Mouse (Mus musculus) lung, adult 10 weeks (tissue): Measurements from ENCODE around the gene Siae. TPM values are rescaled to one million over a fixed set of nuclear protein-coding genes. Genes with fewer than 3 reads are reported as not detected.

Experiments
- polyA plus RNA-seq: library from polyadenylated mRNA; stranded (reverse); fragments of 350-450 nt; fragmentation: Illumina TruSeq; extraction: RNeasy Lipid Tissue Mini Kit (QIAGEN cat#74804); gene quantifications from one replicate; pipeline ENCODE4 v1.2.3, GENCODE M21; 2014; ENCODE audit warnings: low read depth, low replicate concordance; ENCODE audit not compliant: insufficient read depth

The Siae gene
- 7.7 TPM for polyA plus RNA-seq

DNA sequence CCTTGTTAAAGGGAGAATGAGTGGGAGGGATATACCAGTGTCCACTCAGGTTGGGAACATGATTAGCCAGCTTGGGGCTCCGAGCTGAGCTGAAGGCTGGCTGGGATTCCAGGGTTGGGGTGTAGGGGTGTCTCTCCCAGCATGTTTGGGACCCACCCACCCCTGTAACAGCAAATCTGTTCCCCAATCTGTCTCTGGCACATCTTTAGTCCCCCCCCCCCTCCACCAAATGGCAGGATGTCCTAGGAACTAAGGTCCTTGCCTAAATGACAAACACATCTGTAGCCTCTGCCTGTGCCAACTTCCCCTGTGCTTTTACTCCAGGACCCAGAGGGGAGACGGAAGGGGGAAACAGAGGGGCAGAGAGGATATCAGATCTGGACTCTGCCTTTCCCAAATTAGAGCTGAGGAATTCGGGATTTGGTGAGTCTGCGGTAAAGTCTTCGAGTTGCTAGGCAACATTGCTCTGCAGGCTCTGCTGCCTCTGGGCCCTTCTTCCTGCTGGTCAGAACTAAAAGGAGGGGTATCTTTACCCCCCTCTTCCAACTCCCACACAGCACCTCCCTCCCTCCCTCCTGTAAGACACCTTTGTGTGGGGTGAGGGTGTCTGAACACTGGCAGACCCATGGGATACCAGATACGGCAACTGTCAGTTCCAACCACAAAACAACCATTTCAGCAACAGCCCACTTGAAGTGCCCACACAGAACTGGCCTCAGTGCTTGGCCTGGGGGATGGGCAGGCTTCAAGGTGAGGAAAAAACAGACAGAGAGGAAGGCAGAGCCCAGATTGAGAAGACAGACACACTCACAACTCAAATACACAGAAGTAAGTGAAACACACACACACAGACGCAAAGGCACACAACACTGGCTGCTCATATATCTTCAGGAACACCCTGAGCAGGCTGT, at the start of gene Siae:
TSS of gene Siae (plus strand) at position 861 of the 911 bp plus-strand sequence.

DNA sequence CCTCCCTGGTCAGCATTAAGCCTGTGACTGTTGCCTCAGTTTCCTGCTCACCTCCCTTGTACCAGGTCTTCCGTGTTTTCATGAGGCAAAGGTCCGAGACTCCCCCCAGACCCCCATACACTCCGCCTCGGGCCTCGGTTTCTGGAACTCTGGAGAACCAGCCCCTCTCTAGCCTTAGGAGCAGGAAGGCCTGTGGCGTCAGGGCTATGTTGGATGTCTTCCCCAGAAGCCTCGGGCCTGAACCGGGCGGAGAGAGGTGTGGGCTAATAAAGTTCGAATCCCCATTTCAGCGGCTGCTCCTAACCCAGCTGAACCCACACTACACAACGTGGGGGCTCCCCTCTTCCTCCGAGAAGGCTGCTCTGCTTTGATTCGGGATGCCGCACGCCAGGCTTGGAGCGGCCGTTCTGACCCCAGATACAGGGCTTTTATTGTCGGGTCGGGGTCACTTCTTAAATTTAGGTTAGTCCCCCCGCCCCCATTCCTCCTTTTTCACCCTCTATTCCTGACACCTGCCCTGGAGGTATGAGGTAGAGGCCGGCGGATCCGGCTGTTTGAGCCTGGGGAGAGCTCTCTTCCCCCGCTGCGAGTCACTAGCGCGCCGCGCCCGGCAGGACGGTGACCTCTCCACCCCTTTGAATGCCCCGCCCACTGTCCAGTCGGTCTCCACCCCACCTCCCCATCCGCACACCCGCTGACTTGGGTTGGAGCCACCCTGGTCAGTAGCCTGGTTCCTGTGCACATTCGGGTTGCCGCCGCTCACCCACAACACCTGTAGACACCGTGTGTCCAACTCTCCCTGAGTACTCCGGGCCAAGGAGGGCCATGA, 27.9 kb upstream of the Siae start, which contains the start of gene Esam:
TSS of gene Esam (plus strand) at position 683 of the 829 bp plus-strand sequence.

DNA sequence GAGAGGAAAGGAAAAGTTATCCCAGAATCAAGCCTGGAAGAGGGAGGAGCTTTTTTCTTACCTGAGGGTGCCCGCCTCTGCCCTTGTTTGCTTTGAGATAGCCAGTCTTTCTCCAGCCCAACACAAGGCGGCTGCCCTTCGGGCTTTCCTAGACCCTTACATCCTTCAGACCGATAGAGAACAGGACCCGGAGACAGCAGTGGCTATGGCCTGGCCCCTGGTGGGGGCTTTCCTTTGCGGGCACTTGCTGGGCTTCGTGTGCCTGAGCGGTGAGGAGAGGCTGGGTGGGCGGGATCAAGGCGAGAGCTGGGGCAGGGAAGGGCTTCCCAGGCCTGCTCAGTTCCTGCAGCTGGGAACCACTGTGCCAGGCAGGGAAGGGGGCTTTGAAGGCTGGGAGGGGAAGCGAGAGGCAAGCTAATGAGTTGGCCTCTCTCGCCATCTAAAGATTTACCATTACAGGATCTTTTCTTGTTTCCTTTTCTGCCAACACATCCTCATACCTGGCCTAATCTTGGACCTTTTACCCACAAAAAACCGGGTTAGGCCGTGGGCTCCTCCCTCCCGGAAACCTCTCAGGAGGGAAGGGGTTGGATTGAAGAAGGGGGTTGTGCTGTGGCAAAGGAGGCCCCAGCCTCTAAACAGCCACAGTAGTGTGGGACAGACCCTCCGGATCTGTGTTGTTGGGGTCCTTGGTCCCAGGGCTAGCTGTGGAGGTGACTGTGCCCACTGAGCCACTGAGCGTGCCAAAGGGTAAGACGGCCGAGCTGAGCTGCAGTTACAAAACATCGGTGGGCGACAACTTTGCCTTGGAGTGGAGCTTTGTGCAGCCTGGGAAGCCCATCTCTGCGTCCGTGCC, 16.1 kb upstream of the Siae start, which contains the start of gene Vsig2:
TSS of gene Vsig2 (plus strand) at position 86 of the 856 bp plus-strand sequence.

DNA sequence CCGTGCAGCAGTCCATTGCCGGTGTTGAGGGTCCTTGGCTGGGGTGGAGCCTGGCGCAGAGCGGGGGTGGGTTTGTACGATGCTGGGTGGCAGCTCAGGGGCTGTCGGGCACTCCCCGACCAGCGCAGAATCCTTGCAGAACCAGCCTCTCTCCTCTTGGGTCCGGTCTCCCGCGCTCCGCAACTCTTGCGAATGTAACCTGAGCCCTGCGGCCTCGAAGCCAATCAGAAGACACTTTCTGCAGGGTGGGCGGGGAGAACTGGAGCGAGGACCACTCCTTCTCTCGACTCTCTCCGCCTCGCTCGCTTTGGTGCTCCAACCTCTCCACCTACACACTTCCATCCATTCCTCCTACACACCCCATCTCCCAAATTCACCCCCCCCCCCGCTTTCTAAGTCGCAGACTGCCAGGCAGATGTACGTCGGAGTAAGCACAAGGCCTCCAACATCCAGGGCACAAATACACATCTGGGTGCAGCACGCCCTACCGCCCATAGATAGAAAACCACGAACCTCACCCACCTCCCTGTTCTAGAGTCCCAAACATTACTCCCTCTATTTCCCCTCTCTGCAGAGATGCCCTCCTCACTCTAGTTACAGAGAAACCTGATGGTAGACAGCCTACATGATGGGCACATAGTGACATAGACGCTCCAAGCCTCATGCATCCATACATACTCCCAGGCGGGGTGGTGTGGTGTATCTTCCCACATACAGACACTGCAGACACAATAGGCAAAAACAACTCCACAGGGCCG, 2.8 kb upstream of the Siae start, which contains the start of gene Nrgn:
TSS of gene Nrgn (minus strand) at position 369 of the 758 bp plus-strand sequence.

DNA sequence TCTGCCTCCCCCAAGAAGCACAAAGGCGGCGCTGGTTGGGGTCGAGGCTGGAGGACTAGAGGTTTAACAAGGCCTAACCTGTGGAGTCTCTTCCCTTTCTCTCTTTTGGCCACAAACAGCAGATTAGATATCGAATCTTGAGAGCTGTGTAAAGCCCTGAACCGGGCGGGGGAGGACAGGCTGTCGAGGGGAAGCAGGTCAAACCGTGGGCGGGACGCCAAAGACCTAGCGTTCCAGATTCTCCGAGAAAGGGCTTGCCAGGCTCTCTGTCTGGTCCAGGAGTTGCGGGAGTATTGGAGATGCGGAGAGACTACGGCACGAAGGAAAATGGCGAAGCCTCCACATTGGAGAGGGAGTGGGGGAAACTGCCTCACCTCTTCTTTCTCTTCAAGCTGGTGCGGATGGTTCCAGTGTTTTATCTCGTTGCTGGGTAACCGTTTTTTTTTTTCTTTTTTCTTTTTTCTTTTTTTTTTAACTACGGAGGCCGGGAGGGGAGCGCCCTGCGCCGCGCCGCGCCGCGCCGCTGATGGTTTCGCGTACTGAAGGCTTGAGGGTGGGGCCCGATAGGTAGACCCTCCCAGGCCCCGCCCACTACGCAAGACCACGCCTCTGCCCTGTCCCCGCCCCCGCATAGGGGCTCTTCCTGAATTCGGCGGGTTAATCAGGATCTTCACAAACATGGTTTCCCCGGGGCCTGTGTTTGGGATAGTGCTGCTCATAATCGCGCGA, 57.8 kb downstream of the Siae start, which contains the start of gene Spa17:
TSS of gene Spa17 (minus strand) at position 541 of the 729 bp plus-strand sequence.

DNA sequence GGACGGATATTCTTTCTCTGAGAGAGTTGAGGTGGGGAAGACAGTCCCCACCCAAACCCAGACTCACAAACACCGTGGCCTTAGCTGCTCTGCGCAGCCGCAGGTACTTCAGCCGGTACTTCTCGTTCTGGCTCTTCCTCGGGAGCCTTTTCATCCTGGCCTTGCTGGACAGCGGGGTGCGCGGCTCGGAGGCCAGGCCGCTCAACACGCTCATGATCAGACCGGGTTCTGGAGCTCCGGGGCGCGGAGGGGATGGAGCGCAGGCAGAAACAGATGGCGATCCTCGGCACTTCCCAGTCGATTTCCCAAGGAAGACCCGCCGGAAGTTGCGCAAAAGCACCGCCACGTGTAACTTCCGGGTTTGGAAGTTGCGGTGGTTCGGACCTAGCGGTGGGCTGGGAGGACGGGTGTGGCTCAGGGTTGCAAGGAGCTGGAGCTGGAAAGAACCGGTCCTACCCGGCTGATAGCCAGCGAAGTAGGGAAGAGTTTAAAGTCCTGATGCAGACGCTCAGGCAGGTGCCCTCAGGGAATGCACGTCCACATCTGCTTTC, 101.5 kb downstream of the Siae start, which contains the start of gene Tbrg1:
TSS of gene Tbrg1 (minus strand) at position 382 of the 551 bp plus-strand sequence.

DNA sequence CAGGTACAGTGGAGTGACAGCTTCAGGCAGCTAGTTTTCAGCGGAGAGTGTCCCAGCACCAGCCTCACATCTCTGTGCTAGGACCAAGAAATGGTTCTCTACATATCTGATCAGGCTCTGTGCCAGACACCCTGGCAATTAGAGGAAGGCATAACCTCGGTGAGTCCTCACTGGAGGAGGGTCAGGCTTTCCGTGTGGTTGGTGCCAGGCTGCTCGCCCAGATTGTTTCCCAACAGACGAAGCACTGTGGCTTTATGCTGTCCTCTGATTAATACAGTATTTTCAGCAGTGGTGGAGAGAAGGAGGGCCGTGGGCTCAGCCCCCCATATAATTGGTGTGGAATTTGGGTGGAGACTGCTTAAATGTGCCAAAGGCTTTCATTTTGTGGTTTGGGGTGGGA, 113.6 kb downstream of the Siae start, which contains the start of gene Panx3:
TSS of gene Panx3 (minus strand) at position 121 of the 400 bp plus-strand sequence.

Other genes with a start within 250 kb of the Siae start
- gene Ccdc15, start 207.3 kb upstream of the Siae start, polyA plus RNA-seq, result 0.49 TPM
- 1.0 TPM for gene Hepacam, start 188.3 kb upstream of the Siae start, polyA plus RNA-seq
- 26.5 TPM for gene Robo4, start 153.8 kb upstream of the Siae start, polyA plus RNA-seq
- gene Robo3, start 122.5 kb upstream of the Siae start, polyA plus RNA-seq, result not detected
- 10.8 TPM for gene Msantd2, start 66.4 kb upstream of the Siae start, polyA plus RNA-seq
- gene Esam, start 27.6 kb upstream of the Siae start, polyA plus RNA-seq, result 191 TPM
- 27.5 TPM for gene Vsig2, start 16.4 kb upstream of the Siae start, polyA plus RNA-seq
- 13.8 TPM for gene Nrgn, start 2.8 kb upstream of the Siae start, polyA plus RNA-seq
- gene Spa17, start 58.0 kb downstream of the Siae start, polyA plus RNA-seq, result 30.4 TPM
- gene Tbrg1, start 101.6 kb downstream of the Siae start, polyA plus RNA-seq, result 63.3 TPM
- not detected for gene Panx3, start 113.5 kb downstream of the Siae start, polyA plus RNA-seq
- gene Olfr160, start 160.6 kb downstream of the Siae start, polyA plus RNA-seq, result not detected
- gene Olfr874, start 189.4 kb downstream of the Siae start, polyA plus RNA-seq, result not detected
- gene Olfr875, start 216.2 kb downstream of the Siae start, polyA plus RNA-seq, result not detected
- not detected for gene Olfr876, start 247.3 kb downstream of the Siae start, polyA plus RNA-seq